7 mouse cellular contexts compared by ENCODE assay signal in genomic region chr11:46311703-46312522, GRCm38 (mm10). TPM values are rescaled to one million over a fixed set of nuclear protein-coding genes. Genes with fewer than 3 reads are reported as not detected.
DNase-seq lines count a peak whose midpoint lies in the region; ATAC-seq and TF ChIP-seq lines count a peak whose summit lies in the region.

No protein-coding gene starts in this region.

- no peaks in the 10 kb centered on the region for H3K9me3 ChIP-seq in forebrain, embryonic 11.5 days (ENCODE audit: control insufficient read depth, low read length)
- no peaks in the 10 kb centered on the region for H3K9me3 ChIP-seq in hindbrain, embryonic 13.5 days
- H3K9me3 ChIP-seq in megakaryocyte, embryonic 14.5 days = peaks cover 11% of the 10 kb centered on the region

- POLR2A ChIA-PET in Patski (lab: Charles Lee) = interaction anchor here (0.8 kb wide), 1 partner anchor 13 kb away, joined by 3 read pairs; no protein-coding TSS in a partner anchor

- in situ Hi-C loops in Patski (cut with MboI; ENCODE audit: low pct_unique_long_range_greater_than_20kb) = no loop called here

- DNase-seq in Patski (ENCODE audit: low read depth, low spot score) = no peak
- DNase-seq in c-Kit-positive CD71-positive TER-119-negative erythroid progenitor cells, embryonic 14.5 days (ENCODE audit: low read depth) = peak; percentile 25
- peak; percentile 84 for DNase-seq in forebrain, embryonic 11.5 days (ENCODE audit: low spot score)
- peak; percentile 54 to 76 for DNase-seq in left cerebral cortex, postnatal 10 days (ENCODE audit: extremely low spot score in 1 of 2, low spot score in 2 of 2)

- TF ChIP-seq CTCF in Patski (IDR thresholded peaks at IDR 0.05) = no peak
- no peak for TF ChIP-seq CTCF in small intestine, adult 2 months (IDR thresholded peaks at IDR 0.05; ENCODE audit: extremely low read depth, insufficient read length, insufficient replicate concordance, low read depth, low read length)

- H3K4me3 ChIP-seq in forebrain, embryonic 11.5 days (ENCODE audit: low read depth, low read length) = peak overlapping the region; percentile 79
- H3K4me3 ChIP-seq in hindbrain, embryonic 13.5 days = peak overlapping the region; percentile 91
- peak overlapping the region; percentile 98 for H3K4me3 ChIP-seq in megakaryocyte, embryonic 14.5 days (replicated peaks)
- H3K4me3 ChIP-seq in small intestine, adult 2 months (ENCODE audit: low read depth, low read length) = peak overlapping the region; percentile 80

- CTCF ChIA-PET in Patski (lab: Charles Lee) = interaction anchor here (0.8 to 1.2 kb wide), 2 partner anchors 23 to 37 kb away, joined by 3 read pairs; no protein-coding TSS in a partner anchor

- WGBS in forebrain, embryonic 11.5 days = under 1% methylated on average over 69 of the region's 71 CpGs
- WGBS in hindbrain, embryonic 13.5 days = under 1% methylated on average over 62 of the region's 71 CpGs
- 1% methylated on average over 70 of the region's 71 CpGs for WGBS in small intestine, adult 2 months

- peak overlapping the region; percentile 94 for H3K4me2 ChIP-seq in forebrain, embryonic 11.5 days (ENCODE audit: low read depth, low read length, severe bottlenecking)
- peak overlapping the region; percentile 84 for H3K4me2 ChIP-seq in hindbrain, embryonic 13.5 days

- peak overlapping the region; percentile 90 for H3K9ac ChIP-seq in forebrain, embryonic 11.5 days (ENCODE audit: low read length)
- H3K9ac ChIP-seq in hindbrain, embryonic 13.5 days = peak overlapping the region; percentile 98

- peak overlapping the region; percentile 57 for H3K27ac ChIP-seq in forebrain, embryonic 11.5 days (ENCODE audit: low read depth, low read length)
- H3K27ac ChIP-seq in hindbrain, embryonic 13.5 days = peak overlapping the region; percentile 94
- H3K27ac ChIP-seq in small intestine, adult 2 months (ENCODE audit: insufficient read depth, low read depth, low read length) = peak overlapping the region; percentile 47

- peaks cover 19% of the 10 kb centered on the region for H3K27me3 ChIP-seq in Patski
- no peaks in the 10 kb centered on the region for H3K27me3 ChIP-seq in forebrain, embryonic 11.5 days (ENCODE audit: control insufficient read depth, insufficient read depth, low read length)
- no peaks in the 10 kb centered on the region for H3K27me3 ChIP-seq in hindbrain, embryonic 13.5 days
- peaks cover 12% of the 10 kb centered on the region for H3K27me3 ChIP-seq in megakaryocyte, embryonic 14.5 days (replicated peaks)
- peaks cover 15% of the 10 kb centered on the region for H3K27me3 ChIP-seq in small intestine, adult 2 months (ENCODE audit: control insufficient read depth, insufficient read depth, low read length)

- no peaks in the 10 kb centered on the region for H3K36me3 ChIP-seq in forebrain, embryonic 11.5 days (ENCODE audit: control insufficient read depth, insufficient read depth, low read length)
- no peaks in the 10 kb centered on the region for H3K36me3 ChIP-seq in hindbrain, embryonic 13.5 days
- H3K36me3 ChIP-seq in megakaryocyte, embryonic 14.5 days (replicated peaks; ENCODE audit: low read length) = peaks cover 25% of the 10 kb centered on the region
- no peaks in the 10 kb centered on the region for H3K36me3 ChIP-seq in small intestine, adult 2 months (ENCODE audit: control insufficient read depth, insufficient read depth, low read length)

- H3K4me1 ChIP-seq in forebrain, embryonic 11.5 days (replicated peaks; ENCODE audit: control insufficient read depth, insufficient read depth, low read length) = peaks cover 18% of the 10 kb centered on the region
- H3K4me1 ChIP-seq in hindbrain, embryonic 13.5 days (replicated peaks) = peaks cover 38% of the 10 kb centered on the region
- peaks cover 70% of the 10 kb centered on the region for H3K4me1 ChIP-seq in megakaryocyte, embryonic 14.5 days
- peaks cover 6% of the 10 kb centered on the region; the same call in 1 of the 2 replicates for H3K4me1 ChIP-seq in small intestine, adult 2 months (ENCODE audit: control insufficient read depth, insufficient read depth, insufficient read length, low read length)

- peak; percentile 97 for ATAC-seq in Patski
- peak; percentile 85 for ATAC-seq in forebrain, embryonic 11.5 days (replicated peaks; ENCODE audit: low FRiP score)
- peak; percentile 88 for ATAC-seq in hindbrain, embryonic 13.5 days (ENCODE audit: low FRiP score)

- no peak for TF ChIP-seq POLR2A in small intestine, adult 2 months (IDR thresholded peaks at IDR 0.05; ENCODE audit: low read depth, low read length)

- intact Hi-C loops in left cerebral cortex, postnatal 10 days (cut with DNase I) = no loop called here

RNA-seq across cellular contexts. Expression of gene Cyfip2, which starts 0.7 kb away (rescaled TPM):
- 15.3 TPM for polyA plus RNA-seq in Patski (2021)
- polyA plus RNA-seq in forebrain, embryonic 11.5 days (2014; fragmentation: Nextera tagmentation; extraction: Ambion mirVana) = 49.9 and 50.9 TPM in 2 replicates
- 74.9 and 83.6 TPM in 2 replicates for polyA plus RNA-seq in hindbrain, embryonic 13.5 days (2015; fragmentation: Nextera tagmentation; extraction: Ambion mirVana)
- 100 to 1,000 TPM; 303 to 311 TPM for total RNA-seq in left cerebral cortex, postnatal 10 days (2021)
- 2.3 and 3.2 TPM in 2 replicates for polyA plus RNA-seq in megakaryocyte, embryonic 14.5 days (2012; ENCODE audit: insufficient read depth, low replicate concordance)
- 3.3 and 3.8 TPM in 2 replicates for polyA plus RNA-seq in small intestine, adult 2 months (2012; rRNA removed)
